Mouse (Mus musculus) ovary, postnatal 10 days (tissue): ENCODE data around the gene Gm12830.

Experiments used
- DNase-seq: peaks from one replicate; pipeline ENCODE4 v3.0.0; 2022; ENCODE audit warnings: low spot score

Gene Gm12830

GRCm38 (mm10) chr4:114844600-114844999 lies 23.1 kb downstream of the Gm12830 start:
- DNase-seq = no peak

- DNase-seq = no peak
Measured at GRCm38 (mm10) chr4:114845622-114846021, 24.1 kb downstream of the Gm12830 start.

- no peak for DNase-seq
Measured at GRCm38 (mm10) chr4:114846723-114847122, 25.2 kb downstream of the Gm12830 start.

- no peak for DNase-seq
Measured at GRCm38 (mm10) chr4:114853968-114854367, 32.4 kb downstream of the Gm12830 start.

- no peak for DNase-seq
Measured at GRCm38 (mm10) chr4:114858426-114858825, 36.9 kb downstream of the Gm12830 start.

GRCm38 (mm10) chr4:114863166-114863565 lies 41.6 kb downstream of the Gm12830 start:
- DNase-seq = no peak

GRCm38 (mm10) chr4:114869765-114870490 lies 48.4 kb downstream of the Gm12830 start:
- no peak for DNase-seq

- no peak for DNase-seq
Measured at GRCm38 (mm10) chr4:114876441-114876972, 55.0 kb downstream of the Gm12830 start.

GRCm38 (mm10) chr4:114882232-114882631 lies 60.7 kb downstream of the Gm12830 start:
- DNase-seq = no peak

- DNase-seq = no peak
Measured at GRCm38 (mm10) chr4:114897853-114898252, 76.3 kb downstream of the Gm12830 start.

- no peak for DNase-seq
Measured at GRCm38 (mm10) chr4:114899885-114900284, 78.4 kb downstream of the Gm12830 start.

GRCm38 (mm10) chr4:114900866-114901642 lies 79.5 kb downstream of the Gm12830 start:
- no peak for DNase-seq

GRCm38 (mm10) chr4:114901643-114902351 lies 80.3 kb downstream of the Gm12830 start:
- DNase-seq = no peak

- DNase-seq = no peak
Measured at GRCm38 (mm10) chr4:114902641-114903421, 81.3 kb downstream of the Gm12830 start.

GRCm38 (mm10) chr4:114903422-114903782 lies 81.9 kb downstream of the Gm12830 start:
- DNase-seq = no peak

- no peak for DNase-seq
Measured at GRCm38 (mm10) chr4:114905501-114905900, 84.0 kb downstream of the Gm12830 start.
